Mouse (Mus musculus) intestine, postnatal 0 days (tissue): ENCODE results near the gene Cmtm4. TPM values are rescaled to one million over a fixed set of nuclear protein-coding genes. Genes with fewer than 3 reads are reported as not detected.

Source experiments
- ATAC-seq: fragments of 200-750 bp; cut with Nextera tagmentation; 2 replicates; pipeline ENCODE4 v1.8.0; 2017; ENCODE audit warnings: mild to moderate bottlenecking, moderate TSS enrichment, moderate library complexity
- H3K27ac ChIP-seq: fragments of 300-500 bp; sonication (generic); 2 replicates; pipeline ENCODE4 v1.5.1; 2014; ENCODE audit warnings: mild to moderate bottlenecking, low read depth, low read length, moderate library complexity
- H3K27me3 ChIP-seq: fragments of 300-500 bp; sonication (generic); replicated peaks from 2 replicates; pipeline ENCODE4 v1.6.1; 2014; ENCODE audit warnings: low read length, mixed read lengths; ENCODE audit not compliant: control insufficient read depth, insufficient read depth
- H3K36me3 ChIP-seq: fragments of 300-500 bp; sonication (generic); 2 replicates; pipeline ENCODE4 v1.6.1; 2014; ENCODE audit warnings: mild to moderate bottlenecking, moderate library complexity; ENCODE audit not compliant: control insufficient read depth, insufficient read depth
- H3K4me1 ChIP-seq: fragments of 300-500 bp; sonication (generic); replicated peaks from 2 replicates; pipeline ENCODE4 v1.6.1; 2014; ENCODE audit warnings: antibody characterized with exemption, low read length, mixed read lengths; ENCODE audit not compliant: control insufficient read depth, insufficient read depth
- H3K4me2 ChIP-seq: fragments of 300-500 bp; sonication (generic); replicated peaks from 2 replicates; pipeline ENCODE4 v1.6.1; 2014; ENCODE audit warnings: low read depth, mild to moderate bottlenecking, moderate library complexity
- H3K4me3 ChIP-seq: fragments of 300-500 bp; sonication (generic); 2 replicates; pipeline ENCODE4 v1.5.1; 2014; ENCODE audit warnings: low read depth, low read length
- H3K9ac ChIP-seq: fragments of 300-500 bp; sonication (generic); 2 replicates; pipeline ENCODE4 v1.6.1; 2014; ENCODE audit warnings: mild to moderate bottlenecking, low read depth, low read length
- H3K9me3 ChIP-seq: fragments of 300-500 bp; sonication (generic); 2 replicates; pipeline ENCODE4 v1.6.1; 2016; ENCODE audit warnings: mixed run types; ENCODE audit not compliant: control insufficient read depth
- CTCF ChIP-seq: sonication (generic); IDR thresholded peaks from 2 replicates; pipeline ENCODE4 v1.5.1; 2016; ENCODE audit warnings: low read depth, mild to moderate bottlenecking, control low read depth, antibody characterized with exemption, moderate library complexity
- whole genome bisulfite sequencing: fragments of 180-500 bp; shearing (Covaris S2); extraction: QIAGEN DNeasy Blood & Tissue Kit; methylation state at CpG from one replicate; pipeline ENCODE4 v1.1.7; 2014; 5-methylcytosine and 5-hydroxymethylcytosine counted together
- polyA plus RNA-seq: library from polyadenylated mRNA; unstranded; fragments of >200 nt; fragmentation: Nextera tagmentation; extraction: Ambion mirVana; gene quantifications from 2 replicates; pipeline ENCODE4 v1.2.1, GENCODE M21; 2015

Gene Cmtm4
- polyA plus RNA-seq, 1 experiment from 2014 or later: 5.9 TPM

GRCm38 (mm10) chr8:104340233-104341105, 55.1 kb downstream of the Cmtm4 start:
- Histone ChIP-seq H3K4me2 (peak overlapping the region; percentile 70), H3K27me3 (no peaks in the 10 kb centered on the region), H3K4me3 (peak overlapping the region; percentile 45), H3K4me1 (0 out of 2 replicates have a peak, but pooled peaks cover 3% of the 10 kb centered on the region), H3K9ac (peak overlapping the region; percentile 56), H3K27ac (peak overlapping the region; percentile 61), H3K36me3 (peaks cover 5% of the 10 kb centered on the region; the same call in 1 of the 2 replicates), H3K9me3 (no peaks in the 10 kb centered on the region)
- TF ChIP-seq CTCF: peak; percentile 84
- ATAC-seq: peak; percentile 75
- under 1% methylated on average over 49 of the region's 54 CpGs for WGBS

- peak overlapping the region; percentile 56; the same call in 1 of the 2 replicates for H3K9ac ChIP-seq
- H3K27ac ChIP-seq: peak overlapping the region; percentile 61
- peak overlapping the region; percentile 45 for H3K4me3 ChIP-seq
- no peaks in the 10 kb centered on the region for H3K27me3 ChIP-seq
- ATAC-seq: no peak
- H3K4me2 ChIP-seq: peak overlapping the region; percentile 70
- TF ChIP-seq CTCF: no peak
- 3% methylated on average over 6 of the region's 6 CpGs for WGBS
- H3K4me1 ChIP-seq: 0 out of 2 replicates have a peak, but pooled peaks cover 3% of the 10 kb centered on the region
- H3K9me3 ChIP-seq: no peaks in the 10 kb centered on the region
- H3K36me3 ChIP-seq: no peaks in the 10 kb centered on the region
Measured at GRCm38 (mm10) chr8:104339983-104340232, 55.7 kb downstream of the Cmtm4 start.

GRCm38 (mm10) chr8:104339229-104339982, 56.2 kb downstream of the Cmtm4 start, which contains the start of gene Cmtm3:
Cmtm3 (plus strand) TSS chr8:104339410.
- 23% methylated on average over 17 of the region's 18 CpGs for WGBS
- H3K27ac ChIP-seq: peak within 1 kb of the TSS; percentile 61
- ATAC-seq: no peak
- H3K4me3 ChIP-seq: peak within 1 kb of the TSS; percentile 45
- no peaks in the 10 kb centered on the region for H3K36me3 ChIP-seq
- peak within 1 kb of the TSS; percentile 70 for H3K4me2 ChIP-seq
- no peaks in the 10 kb centered on the region for H3K9me3 ChIP-seq
- peak within 1 kb of the TSS; percentile 56; the same call in 1 of the 2 replicates for H3K9ac ChIP-seq
- H3K4me1 ChIP-seq: 0 out of 2 replicates have a peak, but pooled peaks cover 3% of the 10 kb centered on the region
- no peaks in the 10 kb centered on the region for H3K27me3 ChIP-seq
- no peak for TF ChIP-seq CTCF

- Histone ChIP-seq H3K4me1 (0 out of 2 replicates have a peak, but pooled peaks cover 3% of the 10 kb centered on the region), H3K27me3 (no peaks in the 10 kb centered on the region), H3K4me3 (no peak overlapping the region), H3K9ac (no peak overlapping the region), H3K9me3 (no peaks in the 10 kb centered on the region), H3K27ac (no peak overlapping the region), H3K4me2 (no peak overlapping the region), H3K36me3 (no peaks in the 10 kb centered on the region)
- 43% methylated on average over 3 of the region's 3 CpGs for WGBS
- TF ChIP-seq CTCF: peak; percentile 34; the same call in 1 of the 2 replicates
- ATAC-seq: no peak
Measured at GRCm38 (mm10) chr8:104337890-104338289, 57.7 kb downstream of the Cmtm4 start.

- Histone ChIP-seq H3K4me1 (0 out of 2 replicates have a peak, but pooled peaks cover 3% of the 10 kb centered on the region), H3K4me2 (no peak overlapping the region), H3K27ac (no peak overlapping the region), H3K36me3 (no peaks in the 10 kb centered on the region), H3K4me3 (no peak overlapping the region), H3K9me3 (no peaks in the 10 kb centered on the region), H3K9ac (no peak overlapping the region), H3K27me3 (no peaks in the 10 kb centered on the region)
- 85% methylated on average over 1 of the region's 1 CpGs for WGBS
- no peak for ATAC-seq
- TF ChIP-seq CTCF: no peak
Measured at GRCm38 (mm10) chr8:104336806-104337205, 58.8 kb downstream of the Cmtm4 start.

GRCm38 (mm10) chr8:104334196-104334595, 61.4 kb downstream of the Cmtm4 start:
- no peak for ATAC-seq
- Histone ChIP-seq H3K4me2 (no peak overlapping the region), H3K9me3 (no peaks in the 10 kb centered on the region), H3K4me1 (no peaks in the 10 kb centered on the region), H3K9ac (no peak overlapping the region), H3K27me3 (no peaks in the 10 kb centered on the region), H3K27ac (no peak overlapping the region), H3K36me3 (no peaks in the 10 kb centered on the region), H3K4me3 (no peak overlapping the region)
- 77% methylated on average over 1 of the region's 1 CpGs for WGBS
- no peak for TF ChIP-seq CTCF
